Mouse (Mus musculus) neural tube, embryonic 14.5 days (tissue): ENCODE data around the gene Tmem130. TPM values are rescaled to one million over a fixed set of nuclear protein-coding genes. Genes with fewer than 3 reads are reported as not detected.

ENCODE experiments used
- ATAC-seq: fragments of 200-750 bp; cut with Nextera tagmentation; 2 replicates; pipeline ENCODE4 v1.8.0; 2017; ENCODE audit warnings: low read depth, mild to moderate bottlenecking, moderate TSS enrichment, moderate library complexity
- H3K27ac ChIP-seq: fragments of 300-500 bp; sonication (generic); 2 replicates; pipeline ENCODE4 v1.5.1; 2014; ENCODE audit warnings: low read depth, mild to moderate bottlenecking, control low read depth, low read length, moderate library complexity, mixed read lengths
- H3K27me3 ChIP-seq: fragments of 300-500 bp; sonication (generic); 2 replicates; pipeline ENCODE4 v1.6.1; 2014; ENCODE audit warnings: low read length; ENCODE audit not compliant: control insufficient read depth, insufficient read depth
- H3K36me3 ChIP-seq: fragments of 300-500 bp; sonication (generic); 2 replicates; pipeline ENCODE4 v1.6.1; 2014; ENCODE audit warnings: low read length, mixed read lengths; ENCODE audit not compliant: control insufficient read depth, insufficient read depth
- H3K4me1 ChIP-seq: fragments of 300-500 bp; sonication (generic); 2 replicates; pipeline ENCODE4 v1.6.1; 2014; ENCODE audit warnings: low read length; ENCODE audit not compliant: control insufficient read depth, insufficient read depth
- H3K4me2 ChIP-seq: fragments of 300-500 bp; sonication (generic); 2 replicates; pipeline ENCODE4 v1.6.1; 2014; ENCODE audit warnings: mild to moderate bottlenecking, low read depth, low read length, control low read depth
- H3K4me3 ChIP-seq: fragments of 300-500 bp; sonication (generic); 2 replicates; pipeline ENCODE4 v1.5.1; 2014; ENCODE audit warnings: low read depth, low read length, control low read depth, mixed read lengths
- H3K9ac ChIP-seq: fragments of 300-500 bp; sonication (generic); replicated peaks from 2 replicates; pipeline ENCODE4 v1.6.1; 2014; ENCODE audit warnings: low read depth, mild to moderate bottlenecking, control low read depth, low read length, mixed read lengths
- H3K9me3 ChIP-seq: fragments of 300-500 bp; sonication (generic); 2 replicates; pipeline ENCODE4 v1.6.1; 2016; ENCODE audit warnings: low read length; ENCODE audit not compliant: control insufficient read depth
- WGBS: fragments of 180-500 bp; shearing (Covaris S2); extraction: QIAGEN DNeasy Blood & Tissue Kit; methylation state at CpG from one replicate; pipeline ENCODE4 v1.1.7; 2014; 5-methylcytosine and 5-hydroxymethylcytosine counted together
- polyA plus RNA-seq: library from polyadenylated mRNA; unstranded; fragments of >200 nt; fragmentation: Nextera tagmentation; extraction: Ambion mirVana; gene quantifications from 2 replicates; pipeline ENCODE4 v1.2.1, GENCODE M21; 2014

Tmem130 gene
- polyA plus RNA-seq, 1 experiment from 2014 or later, result 384 TPM

- Histone ChIP-seq H3K27me3 (no peaks in the 10 kb centered on the region), H3K36me3 (no peaks in the 10 kb centered on the region), H3K27ac (no peak overlapping the region), H3K4me1 (no peaks in the 10 kb centered on the region), H3K4me2 (no peak overlapping the region), H3K9ac (no peak overlapping the region), H3K4me3 (no peak overlapping the region), H3K9me3 (no peaks in the 10 kb centered on the region)
- WGBS, result 89% methylated on average over 3 of the region's 3 CpGs
- ATAC-seq, result no peak
Observed at GRCm38 (mm10) chr5:144725554-144725953, 36.1 kb downstream of the Tmem130 start.

- Histone ChIP-seq H3K4me1 (no peaks in the 10 kb centered on the region), H3K4me2 (no peak overlapping the region), H3K4me3 (no peak overlapping the region), H3K9me3 (no peaks in the 10 kb centered on the region), H3K36me3 (no peaks in the 10 kb centered on the region), H3K9ac (no peak overlapping the region), H3K27ac (no peak overlapping the region), H3K27me3 (no peaks in the 10 kb centered on the region)
- ATAC-seq, result no peak
- WGBS, result 21% methylated on average over 2 of the region's 2 CpGs
Observed at GRCm38 (mm10) chr5:144724926-144725325, 36.7 kb downstream of the Tmem130 start.

GRCm38 (mm10) chr5:144720281-144720680, 41.3 kb downstream of the Tmem130 start:
- WGBS, result 75% methylated on average over 4 of the region's 4 CpGs
- Histone ChIP-seq H3K27me3 (no peaks in the 10 kb centered on the region), H3K4me3 (no peak overlapping the region), H3K4me2 (no peak overlapping the region), H3K36me3 (no peaks in the 10 kb centered on the region), H3K4me1 (no peaks in the 10 kb centered on the region), H3K9ac (no peak overlapping the region), H3K9me3 (no peaks in the 10 kb centered on the region), H3K27ac (no peak overlapping the region)
- no peak for ATAC-seq

DNA sequence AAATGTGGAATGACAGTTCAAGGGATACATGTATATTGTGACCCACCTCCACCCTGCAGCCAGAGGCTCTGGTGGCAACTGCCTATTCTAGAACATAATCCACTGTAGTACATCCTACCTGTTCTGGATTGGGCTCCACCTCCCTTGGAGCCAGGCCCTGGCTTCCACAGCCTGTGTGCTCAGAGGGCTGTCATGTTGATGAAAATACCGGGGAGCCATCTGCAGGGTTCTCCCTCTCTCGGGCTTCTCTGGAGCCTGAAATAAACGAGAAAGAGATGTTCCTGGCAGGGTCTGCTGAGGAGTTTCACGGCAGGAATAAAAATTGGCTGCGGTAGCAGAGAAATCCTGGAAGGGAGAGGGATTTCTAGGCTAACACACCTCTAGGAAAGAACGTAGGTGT, 41.8 kb downstream of the Tmem130 start:
- 65% methylated on average over 6 of the region's 6 CpGs for WGBS

GRCm38 (mm10) chr5:144717186-144717585, 44.4 kb downstream of the Tmem130 start:
- Histone ChIP-seq H3K27ac (no peak overlapping the region), H3K9me3 (no peaks in the 10 kb centered on the region), H3K9ac (no peak overlapping the region), H3K4me2 (no peak overlapping the region), H3K36me3 (no peaks in the 10 kb centered on the region), H3K4me1 (no peaks in the 10 kb centered on the region), H3K4me3 (no peak overlapping the region), H3K27me3 (no peaks in the 10 kb centered on the region)
- 77% methylated on average over 6 of the region's 6 CpGs for WGBS
- no peak for ATAC-seq

More for the DNA sequence above, 41.8 kb downstream of the Tmem130 start:
- Histone ChIP-seq H3K4me1 (no peaks in the 10 kb centered on the region), H3K36me3 (no peaks in the 10 kb centered on the region), H3K27ac (no peak overlapping the region), H3K27me3 (no peaks in the 10 kb centered on the region), H3K9ac (no peak overlapping the region), H3K4me3 (no peak overlapping the region), H3K9me3 (no peaks in the 10 kb centered on the region), H3K4me2 (no peak overlapping the region)
- ATAC-seq, result no peak

- Histone ChIP-seq H3K36me3 (no peaks in the 10 kb centered on the region), H3K27ac (no peak overlapping the region), H3K4me2 (no peak overlapping the region), H3K4me1 (no peaks in the 10 kb centered on the region), H3K4me3 (no peak overlapping the region), H3K9me3 (no peaks in the 10 kb centered on the region), H3K27me3 (no peaks in the 10 kb centered on the region), H3K9ac (no peak overlapping the region)
- no peak for ATAC-seq
- 91% methylated on average over 10 of the region's 10 CpGs for WGBS
Observed at GRCm38 (mm10) chr5:144713371-144713770, 48.2 kb downstream of the Tmem130 start.

- no peak overlapping the region for H3K9ac ChIP-seq
- no peaks in the 10 kb centered on the region for H3K27me3 ChIP-seq
- no peak overlapping the region for H3K27ac ChIP-seq
- peaks cover 9% of the 10 kb centered on the region; the same call in 1 of the 2 replicates for H3K4me1 ChIP-seq
- no peak for ATAC-seq
- H3K4me2 ChIP-seq, result no peak overlapping the region
- H3K4me3 ChIP-seq, result no peak overlapping the region
- whole genome bisulfite sequencing, result 89% methylated on average over 6 of the region's 6 CpGs
- H3K36me3 ChIP-seq, result no peaks in the 10 kb centered on the region
- H3K9me3 ChIP-seq, result no peaks in the 10 kb centered on the region
Observed at GRCm38 (mm10) chr5:144707603-144708002, 54.0 kb downstream of the Tmem130 start.

DNA sequence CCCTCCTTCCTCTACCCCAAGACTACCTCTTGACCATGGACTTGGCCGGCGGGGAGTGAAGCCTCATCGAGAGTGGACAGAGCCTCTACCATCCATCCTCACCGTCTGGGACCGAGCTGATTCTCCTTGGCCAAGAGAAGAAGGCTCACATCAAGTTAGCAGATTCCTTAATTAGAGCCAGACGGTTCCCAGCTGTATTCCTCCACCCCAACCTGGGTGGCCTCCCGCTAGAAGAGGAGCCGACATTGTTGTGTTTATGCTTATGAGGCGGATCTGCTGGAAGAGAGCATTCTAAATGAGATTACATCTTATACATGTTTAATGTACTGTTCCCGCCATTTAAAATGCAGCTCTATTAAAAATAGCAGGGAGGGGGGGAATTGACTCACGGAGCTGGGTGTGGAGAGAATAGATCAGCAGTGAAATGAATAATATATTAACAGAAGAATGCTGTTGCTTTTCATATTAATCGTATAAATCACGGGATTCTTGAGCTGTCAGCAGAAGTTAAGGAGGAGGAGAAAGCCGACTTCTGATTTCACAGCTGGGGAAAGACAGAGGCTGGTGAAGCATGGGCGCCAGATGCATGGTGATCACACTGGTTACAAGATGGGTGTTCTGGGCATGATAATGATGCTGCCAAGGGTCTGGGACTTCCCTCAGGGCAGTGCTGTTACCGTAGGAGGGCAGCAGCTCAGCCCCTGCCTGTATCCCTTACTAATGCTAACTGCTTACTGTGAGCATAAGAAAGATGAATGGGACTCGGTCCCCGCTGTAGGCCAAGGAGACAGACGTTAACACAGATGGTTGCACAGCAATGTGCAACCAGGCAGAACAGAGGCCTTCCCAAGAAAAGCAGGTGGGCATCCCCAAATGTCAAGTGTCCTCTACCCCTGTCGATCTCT, 57.9 kb downstream of the Tmem130 start:
- Histone ChIP-seq H3K4me1 (peaks cover 9% of the 10 kb centered on the region; the same call in 1 of the 2 replicates), H3K4me3 (no peak overlapping the region), H3K36me3 (no peaks in the 10 kb centered on the region), H3K27ac (peak overlapping the region; percentile 81), H3K9ac (no peak overlapping the region), H3K9me3 (no peaks in the 10 kb centered on the region), H3K27me3 (no peaks in the 10 kb centered on the region), H3K4me2 (0 out of 2 replicates have a peak overlapping the region, but pooled peaks have one; percentile 8)
- ATAC-seq, result peak; percentile 84
- 30% methylated on average over 20 of the region's 20 CpGs for WGBS

GRCm38 (mm10) chr5:144695289-144696060, 66.1 kb downstream of the Tmem130 start:
- Histone ChIP-seq H3K36me3 (no peaks in the 10 kb centered on the region), H3K9me3 (no peaks in the 10 kb centered on the region), H3K4me1 (peaks cover 13% of the 10 kb centered on the region; the same call in 1 of the 2 replicates), H3K4me2 (no peak overlapping the region), H3K27ac (peak overlapping the region; percentile 58; the same call in 1 of the 2 replicates), H3K9ac (no peak overlapping the region), H3K4me3 (no peak overlapping the region), H3K27me3 (no peaks in the 10 kb centered on the region)
- peak; percentile 79 for ATAC-seq
- WGBS, result 47% methylated on average over 8 of the region's 8 CpGs
